Mouse (Mus musculus) hindbrain, postnatal 0 days (tissue): ENCODE measurements at regions not wholly inside any gene's neighbourhood (a gene's known extent, or its start where the extent isn't known, plus 50 kb on each side); places are given as distances from the start of the nearest gene placed in this dataset.

Experiments
- ATAC-seq: fragments of 200-750 bp; cut with Nextera tagmentation; 2 replicates; pipeline ENCODE4 v1.8.0; 2017; ENCODE audit warnings: mild to moderate bottlenecking, moderate TSS enrichment, moderate library complexity
- DNase-seq: peaks from one replicate; pipeline ENCODE4 v3.0.0-alpha.2; 2015; ENCODE audit warnings: low spot score
- H3K27ac ChIP-seq: fragments of 300-500 bp; sonication (generic); 2 replicates; pipeline ENCODE4 v1.5.1; 2014; ENCODE audit warnings: mild to moderate bottlenecking
- H3K27me3 ChIP-seq: fragments of 300-500 bp; sonication (generic); 2 replicates; pipeline ENCODE4 v1.6.1; 2014; ENCODE audit warnings: low read length, mixed read lengths; ENCODE audit not compliant: insufficient read depth
- H3K36me3 ChIP-seq: fragments of 300-500 bp; sonication (generic); 2 replicates; pipeline ENCODE4 v1.6.1; 2014; ENCODE audit warnings: low read length, mixed read lengths; ENCODE audit not compliant: insufficient read depth
- H3K4me1 ChIP-seq: fragments of 300-500 bp; sonication (generic); 2 replicates; pipeline ENCODE4 v1.6.1; 2014; ENCODE audit warnings: antibody characterized with exemption, low read length, mixed read lengths; ENCODE audit not compliant: insufficient read depth
- H3K4me2 ChIP-seq: fragments of 300-500 bp; sonication (generic); 2 replicates; pipeline ENCODE4 v1.6.1; 2014; ENCODE audit warnings: low read depth, mild to moderate bottlenecking, low read length, moderate library complexity, mixed read lengths
- H3K4me3 ChIP-seq: fragments of 300-500 bp; sonication (generic); 2 replicates; pipeline ENCODE4 v1.5.1; 2014; ENCODE audit warnings: low read length
- H3K9ac ChIP-seq: fragments of 300-500 bp; sonication (generic); replicated peaks from 2 replicates; pipeline ENCODE4 v1.6.1; 2014; ENCODE audit warnings: mild to moderate bottlenecking, low read length, moderate library complexity, mixed read lengths
- H3K9me3 ChIP-seq: fragments of 300-500 bp; sonication (generic); 2 replicates; pipeline ENCODE4 v1.6.1; 2016; ENCODE audit warnings: low read length, mixed read lengths
- CTCF ChIP-seq: IDR thresholded peaks from 2 replicates; pipeline ENCODE4 v1.5.1; 2016; ENCODE audit warnings: antibody characterized with exemption, control low read depth, low read depth
- WGBS: fragments of 180-500 bp; shearing (Covaris S2); extraction: QIAGEN DNeasy Blood & Tissue Kit; methylation state at CpG from one replicate; pipeline ENCODE4 v1.1.7; 2014; 5-methylcytosine and 5-hydroxymethylcytosine counted together

DNA sequence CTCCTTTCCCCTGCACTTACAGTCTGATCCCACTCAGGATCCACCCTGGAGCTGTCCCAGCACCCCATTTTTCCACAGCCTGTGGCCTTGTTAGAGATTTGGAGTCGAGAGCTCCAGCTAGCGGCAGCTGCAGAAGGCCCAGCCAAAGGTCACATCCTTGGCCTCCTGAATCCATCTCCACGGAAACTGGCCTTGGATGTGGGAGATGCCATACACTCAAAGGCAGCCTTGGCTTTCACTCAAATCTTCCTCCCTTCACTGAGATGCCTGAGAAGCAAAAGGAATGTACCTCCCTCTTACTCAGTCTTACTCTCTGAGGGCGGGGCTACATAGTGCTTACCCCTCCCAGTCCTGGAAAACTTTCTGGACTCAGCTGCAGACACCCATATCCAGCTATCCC is 56.2 kb upstream of the Ky start:
- Histone ChIP-seq H3K4me2 (no peak overlapping the region), H3K27me3 (no peaks in the 10 kb centered on the region), H3K36me3 (no peaks in the 10 kb centered on the region), H3K4me3 (no peak overlapping the region), H3K9me3 (no peaks in the 10 kb centered on the region), H3K4me1 (no peaks in the 10 kb centered on the region), H3K27ac (no peak overlapping the region), H3K9ac (no peak overlapping the region)
- no peak for TF ChIP-seq CTCF
- WGBS: 42% methylated on average over 4 of the region's 4 CpGs
- peak; percentile 54 for DNase-seq
- peak; percentile 27; the same call in 1 of the 2 replicates for ATAC-seq

DNA sequence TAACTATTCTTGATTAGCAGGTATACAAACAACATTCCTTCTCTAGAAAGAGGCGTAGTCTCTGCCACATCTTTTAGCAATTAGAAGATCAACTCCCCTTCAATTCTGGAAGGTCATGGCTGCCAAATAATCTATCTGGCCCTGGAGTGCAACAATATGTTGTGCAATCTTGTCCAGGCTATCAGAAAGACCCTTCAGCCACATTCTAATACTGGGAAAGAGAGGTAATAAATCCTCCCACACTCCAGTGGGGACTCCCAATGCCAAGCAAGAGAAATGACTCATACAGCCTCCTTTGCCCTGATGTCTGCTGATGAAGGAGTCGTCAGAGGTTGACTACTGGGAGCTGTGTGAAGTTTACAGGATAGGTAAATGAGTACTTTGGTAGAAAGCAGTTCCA is 59.5 kb upstream of the Ky start:
- TF ChIP-seq CTCF: no peak
- Histone ChIP-seq H3K4me1 (no peaks in the 10 kb centered on the region), H3K9me3 (no peaks in the 10 kb centered on the region), H3K4me3 (no peak overlapping the region), H3K27me3 (no peaks in the 10 kb centered on the region), H3K27ac (no peak overlapping the region), H3K36me3 (no peaks in the 10 kb centered on the region), H3K9ac (no peak overlapping the region), H3K4me2 (no peak overlapping the region)
- no peak for DNase-seq
- 82% methylated on average over 2 of the region's 2 CpGs for WGBS
- ATAC-seq: no peak

DNA sequence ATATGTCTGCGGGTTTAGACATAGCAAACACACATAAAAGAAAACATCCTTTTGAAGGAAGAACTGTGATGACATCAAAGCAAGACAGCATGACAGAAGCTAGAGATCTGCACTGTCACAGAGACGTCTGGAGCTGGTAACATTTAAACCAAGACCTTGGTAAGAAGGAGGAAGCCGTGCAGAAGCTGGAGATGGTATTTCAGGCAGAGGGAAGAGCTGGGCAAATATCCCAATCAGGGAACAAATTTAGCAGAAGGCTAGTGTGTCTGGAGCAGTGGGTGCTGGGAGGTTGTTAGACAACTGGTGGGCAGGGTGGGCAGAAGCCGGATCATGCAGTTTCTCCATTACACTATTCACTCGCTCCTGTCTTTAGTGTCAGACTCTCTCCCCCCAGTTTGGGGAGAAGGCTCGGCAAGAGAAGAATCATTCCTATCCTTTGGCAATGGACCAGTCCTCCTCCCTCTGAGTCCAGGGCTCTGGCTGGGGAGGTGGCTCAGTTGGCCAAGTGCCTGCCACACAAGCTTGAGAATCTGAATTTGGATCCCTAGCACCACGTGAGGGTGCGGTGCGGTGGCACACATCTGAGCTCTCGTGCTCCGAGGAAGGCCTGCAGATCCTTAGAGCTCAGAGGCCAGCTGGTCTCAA is 63.2 kb upstream of the Ky start:
- no peak for TF ChIP-seq CTCF
- H3K9ac ChIP-seq: no peak overlapping the region
- 52% methylated on average over 11 of the region's 11 CpGs for WGBS
- H3K4me3 ChIP-seq: no peak overlapping the region
- ATAC-seq: no peak
- H3K27me3 ChIP-seq: no peaks in the 10 kb centered on the region
- no peak overlapping the region for H3K27ac ChIP-seq
- H3K4me1 ChIP-seq: no peaks in the 10 kb centered on the region
- H3K4me2 ChIP-seq: no peak overlapping the region
- no peak for DNase-seq
- H3K36me3 ChIP-seq: no peaks in the 10 kb centered on the region
- no peaks in the 10 kb centered on the region for H3K9me3 ChIP-seq

DNA sequence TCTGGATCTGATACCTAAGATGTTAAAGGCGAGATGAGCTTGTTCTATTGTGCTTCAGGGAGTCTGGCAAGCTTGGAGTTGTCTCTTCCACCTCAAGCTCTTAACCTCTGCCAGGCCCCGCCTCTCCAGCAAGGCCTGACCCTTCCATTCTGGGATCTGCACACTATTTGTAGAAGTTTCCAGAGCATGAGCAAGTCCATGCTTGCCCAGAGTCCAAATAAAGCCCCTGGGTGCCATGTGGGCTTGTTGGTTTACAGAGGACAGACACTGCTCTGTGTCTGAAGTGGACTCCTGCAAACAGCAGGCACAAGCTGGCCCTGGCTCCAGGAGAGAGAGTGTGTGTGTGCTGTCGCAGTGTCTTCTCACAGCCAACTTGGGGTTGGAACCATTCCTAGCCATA is 67.9 kb upstream of the Ky start:
- WGBS: 73% methylated on average over 3 of the region's 3 CpGs
- no peak overlapping the region for H3K9ac ChIP-seq
- TF ChIP-seq CTCF: no peak

DNA sequence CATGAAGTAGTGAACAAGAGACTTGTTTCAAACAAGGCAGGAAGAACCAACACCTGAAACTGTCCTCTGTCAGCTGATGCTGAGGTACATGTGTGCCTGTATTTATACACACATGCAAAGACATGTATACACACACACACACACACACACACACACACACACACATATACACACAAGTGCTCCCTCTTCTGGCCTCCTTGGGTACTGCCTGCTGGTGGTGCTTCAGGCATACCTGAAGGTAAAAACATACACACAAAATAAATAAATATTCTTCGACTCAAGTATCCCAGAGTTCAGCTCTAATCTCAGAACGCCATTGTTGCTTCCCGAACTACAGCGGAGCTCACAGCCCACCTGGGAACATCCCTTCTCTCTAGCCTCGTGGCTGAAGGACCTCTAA is 69.2 kb upstream of the Ky start:
- ATAC-seq (no peak), DNase-seq (peak; percentile 4)
- no peak overlapping the region for H3K4me3 ChIP-seq
- H3K36me3 ChIP-seq: no peaks in the 10 kb centered on the region
- no peak overlapping the region for H3K9ac ChIP-seq
- no peak overlapping the region for H3K4me2 ChIP-seq
- TF ChIP-seq CTCF: peak; percentile 68
- H3K27ac ChIP-seq: no peak overlapping the region
- H3K4me1 ChIP-seq: no peaks in the 10 kb centered on the region
- no peaks in the 10 kb centered on the region for H3K27me3 ChIP-seq
- no peaks in the 10 kb centered on the region for H3K9me3 ChIP-seq
- 88% methylated on average over 5 of the region's 5 CpGs for WGBS

More for the DNA sequence above, 67.9 kb upstream of the Ky start:
- no peaks in the 10 kb centered on the region for H3K9me3 ChIP-seq
- no peak for ATAC-seq
- no peak overlapping the region for H3K4me3 ChIP-seq
- H3K4me2 ChIP-seq: no peak overlapping the region
- no peaks in the 10 kb centered on the region for H3K36me3 ChIP-seq
- H3K27ac ChIP-seq: no peak overlapping the region
- no peaks in the 10 kb centered on the region for H3K27me3 ChIP-seq
- no peaks in the 10 kb centered on the region for H3K4me1 ChIP-seq
- DNase-seq: no peak

DNA sequence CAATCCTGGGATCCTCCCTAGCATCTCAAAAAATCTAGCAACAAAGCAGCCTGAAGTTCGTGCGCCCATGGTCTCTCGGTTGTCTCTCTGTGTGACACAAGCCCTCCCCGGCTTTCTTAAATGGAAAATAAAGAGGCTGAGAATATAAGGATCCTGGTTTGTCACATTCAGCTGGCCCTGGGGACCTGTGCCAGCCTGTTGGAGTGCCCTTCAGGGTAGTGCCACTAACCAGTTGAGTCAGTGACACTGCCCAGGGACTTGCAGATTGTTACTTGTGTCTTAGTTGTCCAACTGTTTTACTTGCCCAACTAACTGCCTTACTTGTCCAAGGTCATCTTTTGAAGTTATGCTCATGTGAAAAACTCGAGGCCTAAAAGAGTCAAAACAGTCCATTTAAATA is 73.5 kb upstream of the Ephb1 start:
- Histone ChIP-seq H3K27me3 (no peaks in the 10 kb centered on the region), H3K9ac (no peak overlapping the region), H3K27ac (no peak overlapping the region), H3K36me3 (no peaks in the 10 kb centered on the region), H3K9me3 (no peaks in the 10 kb centered on the region), H3K4me1 (peaks cover 2% of the 10 kb centered on the region; the same call in 1 of the 2 replicates), H3K4me2 (no peak overlapping the region), H3K4me3 (no peak overlapping the region)
- ATAC-seq (no peak), DNase-seq (no peak)
- WGBS: 87% methylated on average over 5 of the region's 5 CpGs
- no peak for TF ChIP-seq CTCF

DNA sequence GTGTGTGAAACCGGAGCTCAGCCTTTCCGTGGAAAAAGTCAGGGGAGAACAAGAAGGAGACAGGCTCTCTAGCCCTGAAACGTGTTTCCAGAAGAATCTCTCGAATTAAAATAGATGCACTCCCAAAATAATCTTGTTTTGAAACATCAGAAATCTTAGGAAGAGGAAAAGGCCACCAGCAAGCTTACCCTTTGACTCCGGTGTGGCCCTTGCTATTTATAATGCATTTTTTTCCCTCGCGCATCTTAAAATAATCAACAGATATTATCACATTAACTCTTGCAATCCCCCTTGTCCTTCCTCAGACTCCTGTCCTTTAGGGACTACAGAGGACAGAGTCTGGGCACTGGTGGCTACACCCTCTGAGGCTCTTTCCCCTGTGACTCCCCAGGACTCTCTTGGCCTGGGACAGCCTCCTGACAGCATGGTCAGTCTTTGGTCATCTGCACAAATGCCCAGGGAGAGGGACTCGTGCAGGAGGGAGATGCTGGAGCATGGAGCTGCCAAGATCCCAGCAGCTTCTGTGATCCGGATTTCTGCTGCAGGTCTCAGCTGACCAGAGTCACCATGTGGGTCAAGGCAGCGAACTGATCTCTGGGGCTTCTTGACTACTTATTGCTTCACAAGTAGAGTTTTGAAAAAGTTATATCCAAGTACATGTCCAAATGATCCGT is 70.3 kb upstream of the Ephb1 start:
- H3K9me3 ChIP-seq: no peaks in the 10 kb centered on the region
- 0 out of 2 replicates have a peak overlapping the region, but pooled peaks have one; percentile 0 for H3K9ac ChIP-seq
- ATAC-seq (no peak), DNase-seq (no peak)
- peak overlapping the region; percentile 66; the same call in 1 of the 2 replicates for H3K27ac ChIP-seq
- no peaks in the 10 kb centered on the region for H3K36me3 ChIP-seq
- H3K4me1 ChIP-seq: peaks cover 2% of the 10 kb centered on the region
- no peaks in the 10 kb centered on the region for H3K27me3 ChIP-seq
- 56% methylated on average over 11 of the region's 11 CpGs for WGBS
- 0 out of 2 replicates have a peak overlapping the region, but pooled peaks have one; percentile 11 for H3K4me2 ChIP-seq
- TF ChIP-seq CTCF: no peak
- H3K4me3 ChIP-seq: no peak overlapping the region
